Mouse (Mus musculus) intestine, embryonic 16.5 days (tissue): ENCODE results near the gene Mpz. TPM values are rescaled to one million over a fixed set of nuclear protein-coding genes. Genes with fewer than 3 reads are reported as not detected.

ENCODE experiments used
- ATAC-seq: fragments of 200-750 bp; cut with Nextera tagmentation; 2 replicates; pipeline ENCODE4 v1.8.0; 2017; ENCODE audit warnings: moderate TSS enrichment, moderate library complexity
- H3K27ac ChIP-seq: fragments of 300-500 bp; sonication (generic); 2 replicates; pipeline ENCODE4 v1.5.1; 2014; ENCODE audit warnings: mild to moderate bottlenecking, low read length
- H3K27me3 ChIP-seq: fragments of 300-500 bp; sonication (generic); replicated peaks from 2 replicates; pipeline ENCODE4 v1.6.1; 2014; ENCODE audit warnings: low read length, control low read depth, mixed read lengths; ENCODE audit not compliant: control insufficient read depth, insufficient read depth
- H3K36me3 ChIP-seq: fragments of 300-500 bp; sonication (generic); 2 replicates; pipeline ENCODE4 v1.6.1; 2014; ENCODE audit warnings: low read length, control low read depth; ENCODE audit not compliant: control insufficient read depth, insufficient read depth
- H3K4me1 ChIP-seq: fragments of 300-500 bp; sonication (generic); 2 replicates; pipeline ENCODE4 v1.6.1; 2014; ENCODE audit warnings: low read length, control low read depth, mixed read lengths; ENCODE audit not compliant: control insufficient read depth, insufficient read depth
- H3K4me2 ChIP-seq: fragments of 300-500 bp; sonication (generic); 2 replicates; pipeline ENCODE4 v1.6.1; 2014; ENCODE audit warnings: low read depth, low read length, control low read depth
- H3K4me3 ChIP-seq: fragments of 300-500 bp; sonication (generic); 2 replicates; pipeline ENCODE4 v1.5.1; 2014; ENCODE audit warnings: mild to moderate bottlenecking, low read length
- H3K9ac ChIP-seq: fragments of 300-500 bp; sonication (generic); 2 replicates; pipeline ENCODE4 v1.6.1; 2014; ENCODE audit warnings: low read depth, low read length
- H3K9me3 ChIP-seq: fragments of 300-500 bp; sonication (generic); 2 replicates; pipeline ENCODE4 v1.6.1; 2016; ENCODE audit warnings: low read length, control low read depth; ENCODE audit not compliant: control insufficient read depth
- WGBS: fragments of 180-500 bp; shearing (Covaris S2); extraction: QIAGEN DNeasy Blood & Tissue Kit; methylation state at CpG from one replicate; pipeline ENCODE4 v1.1.7; 2014; 5-methylcytosine and 5-hydroxymethylcytosine counted together
- polyA plus RNA-seq: library from polyadenylated mRNA; unstranded; fragments of >200 nt; fragmentation: Nextera tagmentation; extraction: Ambion mirVana; gene quantifications from 2 replicates; pipeline ENCODE4 v1.2.1, GENCODE M21; 2015

The Mpz gene
- polyA plus RNA-seq, 1 experiment from 2014 or later = 1.7 TPM

- H3K27ac ChIP-seq = peak overlapping the region; percentile 82
- H3K4me1 ChIP-seq = peaks cover 3% of the 10 kb centered on the region; the same call in 1 of the 2 replicates
- ATAC-seq = peak; percentile 45
- H3K9me3 ChIP-seq = no peaks in the 10 kb centered on the region
- no peaks in the 10 kb centered on the region for H3K27me3 ChIP-seq
- WGBS = 49% methylated on average over 3 of the region's 3 CpGs
- H3K9ac ChIP-seq = no peak overlapping the region
- no peaks in the 10 kb centered on the region for H3K36me3 ChIP-seq
- no peak overlapping the region for H3K4me3 ChIP-seq
- no peak overlapping the region for H3K4me2 ChIP-seq
Measured at GRCm38 (mm10) chr1:171171138-171171537, 20.6 kb downstream of the Mpz start.

DNA sequence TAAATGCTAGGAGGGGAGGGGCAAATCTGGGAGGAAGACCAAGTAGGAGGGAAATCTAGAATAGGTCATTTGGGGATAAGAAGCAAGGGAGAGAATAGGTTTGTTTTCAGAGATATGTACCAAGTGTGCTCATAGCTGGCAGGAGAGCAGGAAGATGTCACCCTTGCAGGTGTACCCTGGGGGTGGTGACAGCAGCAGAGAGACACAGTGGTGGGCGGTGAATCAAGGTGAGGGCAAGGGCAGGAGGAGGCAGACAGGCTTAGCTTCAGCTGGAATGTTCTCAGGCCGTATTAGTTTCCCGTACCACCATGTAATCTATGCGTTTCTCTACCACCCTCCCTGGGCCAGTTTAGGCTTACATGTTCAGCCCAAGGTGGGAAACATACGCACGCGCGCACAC, 22.3 kb downstream of the Mpz start:
- Histone ChIP-seq H3K27ac (no peak overlapping the region), H3K4me2 (no peak overlapping the region), H3K4me3 (no peak overlapping the region), H3K36me3 (no peaks in the 10 kb centered on the region), H3K9me3 (no peaks in the 10 kb centered on the region), H3K4me1 (peaks cover 3% of the 10 kb centered on the region; the same call in 1 of the 2 replicates), H3K27me3 (no peaks in the 10 kb centered on the region), H3K9ac (no peak overlapping the region)
- ATAC-seq = no peak
- 96% methylated on average over 8 of the region's 8 CpGs for WGBS

GRCm38 (mm10) chr1:171179487-171180171, 29.1 kb downstream of the Mpz start:
- 0 out of 2 replicates have a peak, but pooled peaks cover 5% of the 10 kb centered on the region for H3K4me1 ChIP-seq
- H3K9me3 ChIP-seq = no peaks in the 10 kb centered on the region
- no peak for ATAC-seq
- H3K4me3 ChIP-seq = no peak overlapping the region
- no peak overlapping the region for H3K9ac ChIP-seq
- no peak overlapping the region for H3K4me2 ChIP-seq
- no peaks in the 10 kb centered on the region for H3K36me3 ChIP-seq
- no peak overlapping the region for H3K27ac ChIP-seq
- WGBS = 78% methylated on average over 5 of the region's 5 CpGs
- no peaks in the 10 kb centered on the region for H3K27me3 ChIP-seq

- ATAC-seq = no peak
- no peak overlapping the region for H3K27ac ChIP-seq
Measured at GRCm38 (mm10) chr1:171183025-171183424, 32.5 kb downstream of the Mpz start.

GRCm38 (mm10) chr1:171183620-171184019, 33.1 kb downstream of the Mpz start:
- WGBS = 51% methylated on average over 3 of the region's 3 CpGs

More at GRCm38 (mm10) chr1:171183025-171183424, 32.5 kb downstream of the Mpz start:
- Histone ChIP-seq H3K36me3 (no peaks in the 10 kb centered on the region), H3K9me3 (no peaks in the 10 kb centered on the region), H3K27me3 (no peaks in the 10 kb centered on the region), H3K4me1 (0 out of 2 replicates have a peak, but pooled peaks cover 5% of the 10 kb centered on the region), H3K4me2 (no peak overlapping the region), H3K9ac (no peak overlapping the region), H3K4me3 (no peak overlapping the region)
- WGBS = 86% methylated on average over 3 of the region's 3 CpGs

GRCm38 (mm10) chr1:171184314-171184713, 33.8 kb downstream of the Mpz start:
- Histone ChIP-seq H3K4me1 (peaks cover 11% of the 10 kb centered on the region), H3K36me3 (no peaks in the 10 kb centered on the region), H3K9ac (no peak overlapping the region), H3K27me3 (no peaks in the 10 kb centered on the region), H3K4me2 (no peak overlapping the region), H3K4me3 (no peak overlapping the region), H3K27ac (0 out of 2 replicates have a peak overlapping the region, but pooled peaks have one; percentile 44), H3K9me3 (no peaks in the 10 kb centered on the region)
- peak; percentile 85 for ATAC-seq
- 58% methylated on average over 7 of the region's 7 CpGs for WGBS

More at GRCm38 (mm10) chr1:171183620-171184019, 33.1 kb downstream of the Mpz start:
- ATAC-seq = no peak
- H3K9ac ChIP-seq = no peak overlapping the region
- no peaks in the 10 kb centered on the region for H3K9me3 ChIP-seq
- H3K27ac ChIP-seq = no peak overlapping the region
- H3K27me3 ChIP-seq = no peaks in the 10 kb centered on the region
- no peak overlapping the region for H3K4me2 ChIP-seq
- 0 out of 2 replicates have a peak, but pooled peaks cover 5% of the 10 kb centered on the region for H3K4me1 ChIP-seq
- H3K36me3 ChIP-seq = no peaks in the 10 kb centered on the region
- H3K4me3 ChIP-seq = no peak overlapping the region

DNA sequence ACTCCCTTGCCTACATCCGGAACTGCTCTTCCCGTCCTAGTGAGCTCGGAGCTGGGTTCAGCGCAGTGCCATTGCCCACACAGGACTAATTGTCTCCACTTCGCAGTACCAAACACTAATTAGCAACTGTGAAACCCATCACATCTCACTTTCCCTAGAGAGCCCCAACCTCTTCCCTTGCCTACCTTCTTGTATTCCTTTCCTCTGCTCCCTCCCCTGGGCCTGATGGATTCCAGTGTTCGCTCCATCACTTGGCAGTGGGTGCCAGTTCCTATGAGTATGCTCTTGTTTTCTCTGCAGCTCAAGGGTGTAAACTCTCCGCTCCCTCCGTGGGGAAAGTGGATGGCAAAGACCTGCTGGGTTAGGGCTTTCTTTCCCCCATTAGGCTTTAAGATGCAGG, 35.1 kb downstream of the Mpz start:
- ATAC-seq = no peak
- Histone ChIP-seq H3K27ac (no peak overlapping the region), H3K4me3 (no peak overlapping the region), H3K27me3 (no peaks in the 10 kb centered on the region), H3K36me3 (no peaks in the 10 kb centered on the region), H3K9me3 (no peaks in the 10 kb centered on the region), H3K4me1 (peaks cover 15% of the 10 kb centered on the region), H3K4me2 (no peak overlapping the region), H3K9ac (no peak overlapping the region)
- 70% methylated on average over 8 of the region's 8 CpGs for WGBS

DNA sequence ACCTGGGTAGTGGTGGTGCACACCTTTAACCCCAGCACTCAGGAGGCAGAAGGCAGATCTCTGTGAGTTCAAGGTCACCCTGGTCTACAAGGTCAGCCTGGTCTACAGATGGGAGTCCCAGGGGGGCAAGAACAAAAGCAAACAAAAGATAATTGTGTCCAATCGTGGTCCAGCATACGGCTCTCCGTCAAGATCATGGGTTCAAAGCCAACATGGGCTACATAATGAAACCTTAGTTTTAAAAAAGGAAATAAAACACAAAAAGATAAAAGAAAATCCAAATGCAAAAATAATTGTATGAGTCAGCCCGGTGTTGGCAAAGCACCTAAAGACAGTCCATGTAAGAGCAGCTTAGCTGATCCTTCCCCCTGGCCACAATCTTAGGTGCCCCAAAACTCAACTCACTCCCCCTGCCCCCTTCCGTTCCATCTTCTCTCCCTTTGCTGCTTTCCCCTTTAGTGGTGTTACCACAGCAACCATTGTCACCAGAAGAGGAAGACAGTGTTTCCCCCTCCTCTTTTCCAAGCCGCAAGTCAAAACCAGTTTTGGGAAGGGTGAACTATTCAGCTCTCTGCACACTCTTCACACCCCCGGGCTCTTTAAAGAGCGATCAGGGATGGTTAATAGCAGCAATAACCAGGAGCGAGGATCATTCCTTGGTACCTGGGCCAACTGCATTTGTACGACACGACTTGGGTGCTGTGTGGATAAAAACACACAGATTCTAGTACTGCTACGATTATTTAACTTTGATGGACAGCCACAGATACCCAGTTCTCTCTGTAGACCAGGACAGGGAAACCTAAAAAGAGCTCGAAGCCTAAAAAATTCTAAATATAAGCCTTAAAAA, 37.6 kb downstream of the Mpz start:
- peaks cover 20% of the 10 kb centered on the region for H3K4me1 ChIP-seq
- no peak overlapping the region for H3K4me2 ChIP-seq
- H3K9me3 ChIP-seq = no peaks in the 10 kb centered on the region
- H3K27ac ChIP-seq = no peak overlapping the region
- 0 out of 2 replicates have a peak, but pooled peaks cover 3% of the 10 kb centered on the region for H3K27me3 ChIP-seq
- no peak overlapping the region for H3K4me3 ChIP-seq
- 66% methylated on average over 13 of the region's 13 CpGs for WGBS
- no peak overlapping the region for H3K9ac ChIP-seq
- ATAC-seq = no peak
- H3K36me3 ChIP-seq = no peaks in the 10 kb centered on the region

GRCm38 (mm10) chr1:171189046-171189445, 38.5 kb downstream of the Mpz start:
- Histone ChIP-seq H3K36me3 (no peaks in the 10 kb centered on the region), H3K4me2 (0 out of 2 replicates have a peak overlapping the region, but pooled peaks have one; percentile 15), H3K27ac (0 out of 2 replicates have a peak overlapping the region, but pooled peaks have one; percentile 35), H3K27me3 (0 out of 2 replicates have a peak, but pooled peaks cover 3% of the 10 kb centered on the region), H3K4me3 (no peak overlapping the region), H3K4me1 (peaks cover 22% of the 10 kb centered on the region), H3K9me3 (no peaks in the 10 kb centered on the region), H3K9ac (0 out of 2 replicates have a peak overlapping the region, but pooled peaks have one; percentile 14)
- ATAC-seq = peak; percentile 19; the same call in 1 of the 2 replicates
- 18% methylated on average over 8 of the region's 8 CpGs for WGBS
